Mouse (Mus musculus) C2C12 (cell line): ENCODE measurements around the gene Golga4.

ENCODE experiments used
- CTCF ChIP-seq: IDR thresholded peaks from one replicate; pipeline ENCODE4 v1.5.1; 2011; ENCODE audit not compliant: control insufficient read depth, insufficient read depth, insufficient read length
- MYOD1 ChIP-seq: IDR thresholded peaks from one replicate; pipeline ENCODE4 v1.6.1; 2011; ENCODE audit warnings: low read depth; ENCODE audit not compliant: control insufficient read depth, insufficient read length

- TF ChIP-seq CTCF, result no peak
- TF ChIP-seq MYOD1, result no peak
These were observed 28.1 kb upstream of the Golga4 start, which contains the start of gene Eomes for GRCm38 (mm10) chr9:118477961-118478360.
